Comparison of ENCODE assay signal across 15 mouse cellular contexts in genomic region chr3:125734945-125735344, GRCm38 (mm10).
"Had no signal": no experiment of that assay in that cellular context is flagged by ENCODE, and none has a peak within 500 bp of the region (broad histone marks: within the 10 kb centered on the region; RNA-seq: fewer than 3 reads in every experiment).

No protein-coding gene starts in this region.

- H3K27ac ChIP-seq: neural tube, embryonic 15.5 days; stomach, embryonic 15.5 days; stomach, postnatal 0 days had no signal

- H3K27me3 ChIP-seq: neural tube, embryonic 15.5 days; stomach, embryonic 15.5 days had no signal

- H3K4me2 ChIP-seq: neural tube, embryonic 15.5 days; stomach, embryonic 15.5 days had no signal

- H3K9ac ChIP-seq: neural tube, embryonic 15.5 days; stomach, embryonic 15.5 days had no signal

- DNase-seq: retina, postnatal 1 day; right cerebral cortex, adult 18-20 months; right cerebral cortex, postnatal 14 days; right cerebral cortex, postnatal 25 days; right cerebral cortex, postnatal 4 days; spleen, adult 18-20 months; thymus, adult 18-20 months; thymus, adult 2 months; thymus, postnatal 14 days; thymus, postnatal 25 days; thymus, postnatal 36 days; thymus, postnatal 4 days had no signal

- H3K4me1 ChIP-seq: neural tube, embryonic 15.5 days; stomach, embryonic 15.5 days had no signal

- H3K36me3 ChIP-seq: neural tube, embryonic 15.5 days; stomach, embryonic 15.5 days had no signal

- H3K9me3 ChIP-seq: neural tube, embryonic 15.5 days; stomach, embryonic 15.5 days had no signal

- H3K4me3 ChIP-seq: neural tube, embryonic 15.5 days; stomach, embryonic 15.5 days had no signal
